Mouse (Mus musculus): ENCODE measurements around the gene Inpp4b.

- TF ChIP-seq CTCF (IDR thresholded peaks at IDR 0.05), result no peak
- no peak for TF ChIP-seq POLR2A (IDR thresholded peaks at IDR 0.05; ENCODE audit: insufficient read depth, low read depth, low read length)
- TF ChIP-seq EP300 (IDR thresholded peaks at IDR 0.05; ENCODE audit: insufficient read depth, low read depth, low read length), result no peak
These were observed 148.8 kb downstream of the Inpp4b start for GRCm38 (mm10) chr8:81491097-81491705.
